In the genomic region with DNA sequence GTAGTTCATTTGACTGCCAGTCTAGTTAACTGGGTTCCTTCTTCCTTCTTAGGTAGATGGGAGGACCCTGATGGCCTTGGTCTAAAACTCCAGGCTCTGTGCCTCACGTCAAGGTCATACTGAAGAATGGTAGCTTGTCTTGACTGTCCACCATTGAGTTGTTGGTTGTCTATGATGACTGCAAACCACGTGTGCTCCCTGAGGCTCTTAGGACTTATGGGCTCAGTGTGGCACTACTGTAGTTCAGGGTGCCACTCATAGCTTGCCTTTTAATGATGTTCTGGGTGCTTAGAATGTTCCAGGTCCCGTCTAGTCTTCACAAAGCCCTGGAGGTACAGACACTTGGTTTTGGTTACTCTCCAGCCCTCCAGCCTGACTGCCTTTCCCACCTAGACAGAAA, we compare ENCODE assay signal across 9 mouse cellular contexts. TPM values are rescaled to one million over a fixed set of nuclear protein-coding genes. Genes with fewer than 3 reads are reported as not detected.
DNase-seq lines count a peak whose midpoint lies in the region; ATAC-seq and TF ChIP-seq lines count a peak whose summit lies in the region.
"Had no signal": no experiment of that assay in that cellular context is flagged by ENCODE, and none has a peak within 500 bp of the region (broad histone marks: within the 10 kb centered on the region; RNA-seq: fewer than 3 reads in every experiment).

No protein-coding gene starts in this region.

- H3K9me3 ChIP-seq in forebrain, embryonic 16.5 days (ENCODE audit: control insufficient read depth, low read length) = no peaks in the 10 kb centered on the region

- H3K4me3 ChIP-seq in kidney, adult 2 months (ENCODE audit: insufficient read depth, low read depth, low read length) = peak overlapping the region; percentile 48
- H3K4me3 ChIP-seq in bone marrow macrophage, adult 2 months (ENCODE audit: insufficient read depth, low read length) = peak overlapping the region; percentile 96
- peak overlapping the region; percentile 92 for H3K4me3 ChIP-seq in forebrain, embryonic 16.5 days (replicated peaks; ENCODE audit: low read length)
- peak overlapping the region; percentile 93 for H3K4me3 ChIP-seq in macrophage (ENCODE audit: inconsistent target)

- TF ChIP-seq POLR2A in kidney, adult 2 months (IDR thresholded peaks at IDR 0.05; ENCODE audit: low read depth, low read length) = no peak
- TF ChIP-seq POLR2A in bone marrow macrophage, adult 2 months (IDR thresholded peaks at IDR 0.05; ENCODE audit: borderline replicate concordance, low read depth, low read length) = no peak

- ATAC-seq in forebrain, embryonic 16.5 days = no peak

- WGBS in kidney, adult 2 months = 43% methylated on average over 3 of the region's 3 CpGs
- 83% methylated on average over 3 of the region's 3 CpGs for WGBS in forebrain, embryonic 16.5 days
- WGBS in macrophage (ENCODE audit: missing documents) = 55% methylated on average over 3 of the region's 3 CpGs

- peak overlapping the region; percentile 93 for H3K4me2 ChIP-seq in forebrain, embryonic 16.5 days (ENCODE audit: low read length)

- H3K27me3 ChIP-seq in kidney, adult 2 months (replicated peaks; ENCODE audit: control insufficient read depth, insufficient read depth, low read length) = no peaks in the 10 kb centered on the region
- H3K27me3 ChIP-seq in forebrain, embryonic 16.5 days (replicated peaks; ENCODE audit: control insufficient read depth, insufficient read depth, low read length) = no peaks in the 10 kb centered on the region

- H3K9ac ChIP-seq in forebrain, embryonic 16.5 days (replicated peaks; ENCODE audit: low read depth, low read length) = no peak overlapping the region; the same call in 1 of the 2 replicates

- no peak for TF ChIP-seq CTCF in kidney, adult 2 months (conservative IDR thresholded peaks at IDR 0.05; ENCODE audit: insufficient read depth, insufficient read length, low read depth, low read length)
- TF ChIP-seq CTCF in bone marrow macrophage, adult 2 months (IDR thresholded peaks at IDR 0.05; ENCODE audit: low read depth, low read length) = no peak

- peaks cover 96% of the 10 kb centered on the region for H3K79me2 ChIP-seq in macrophage (ENCODE audit: inconsistent target)

- DNase-seq in kidney, adult 2 months = no peak
- DNase-seq in kidney, adult 9 months = no peak
- no peak for DNase-seq in frontal cortex, postnatal 14 days (ENCODE audit: low spot score in 2 of 2)
- no peak for DNase-seq in adrenal gland, postnatal 36 days
- DNase-seq in thymus, postnatal 14 days = no peak

- H3K27ac ChIP-seq in kidney, adult 2 months (ENCODE audit: insufficient read depth, low read depth, low read length) = peak overlapping the region; percentile 51; the same call in 1 of the 2 replicates
- H3K27ac ChIP-seq in bone marrow macrophage, adult 2 months (ENCODE audit: insufficient read depth, low read depth, low read length) = peak overlapping the region; percentile 98
- no peak overlapping the region for H3K27ac ChIP-seq in forebrain, embryonic 16.5 days (ENCODE audit: low read length)
- H3K27ac ChIP-seq in macrophage = peak overlapping the region; percentile 100

- no peaks in the 10 kb centered on the region for H3K36me3 ChIP-seq in kidney, adult 2 months (ENCODE audit: control insufficient read depth, insufficient read depth, low read length)
- H3K36me3 ChIP-seq in forebrain, embryonic 16.5 days (ENCODE audit: control insufficient read depth, insufficient read depth) = no peaks in the 10 kb centered on the region; the same call in 1 of the 2 replicates
- H3K36me3 ChIP-seq in macrophage (ENCODE audit: inconsistent target) = no peaks in the 10 kb centered on the region

- H3K4me1 ChIP-seq in kidney, adult 2 months (ENCODE audit: control insufficient read depth, insufficient read depth, low read length) = peaks cover 35% of the 10 kb centered on the region
- peaks cover 33% of the 10 kb centered on the region for H3K4me1 ChIP-seq in bone marrow macrophage, adult 2 months (ENCODE audit: control insufficient read depth, insufficient read depth, low read length)
- H3K4me1 ChIP-seq in forebrain, embryonic 16.5 days (replicated peaks; ENCODE audit: control insufficient read depth, insufficient read depth, low read length) = peaks cover 47% of the 10 kb centered on the region

RNA-seq across cellular contexts. Expression of gene Psap, which starts 1.4 kb away (rescaled TPM):
- 1,603 and 1,750 TPM in 2 replicates for polyA plus RNA-seq in kidney, adult 2 months (2012; rRNA removed)
- 4,392 and 4,568 TPM in 2 replicates for polyA plus RNA-seq in bone marrow macrophage, adult 2 months (2012; ENCODE audit: insufficient read depth, insufficient read length, missing spikeins)
- polyA plus RNA-seq in forebrain, embryonic 16.5 days (2015; fragmentation: Nextera tagmentation; extraction: Ambion mirVana) = 165 and 223 TPM in 2 replicates
- 1,000 to 10,000 TPM in 22 of 26 experiments, 100 to 1,000 TPM in 4; 715 to 4,323 (median 2,388) TPM for total RNA-seq in macrophage (2018; cell fraction: chromatin; rRNA removed)
- total RNA-seq in macrophage (2018; cell fraction: cytosol; rRNA removed) = over 10,000 TPM in 25 of 26 experiments, 1,000 to 10,000 TPM in 1; 9,835 to 25,455 (median 13,887) TPM
- over 10,000 TPM in 25 of 26 experiments, 1,000 to 10,000 TPM in 1; 4,026 to 20,879 (median 17,761) TPM for total RNA-seq in macrophage (2018; cell fraction: nucleus; rRNA removed)
- polyA plus RNA-seq in macrophage (2018) = 12,209 to 20,921 TPM (median 16,354 TPM) in 3 replicates
- 1,000 to 10,000 TPM; 1,035 to 1,192 TPM for total RNA-seq in adrenal gland, postnatal 36 days (2021)

RNA-seq across cellular contexts. Expression of gene Chst3, which starts 59.7 kb away (rescaled TPM):
- 3.6 and 4.3 TPM in 2 replicates for polyA plus RNA-seq in kidney, adult 2 months (2012; rRNA removed)
- 0.75 and 0.80 TPM in 2 replicates for polyA plus RNA-seq in bone marrow macrophage, adult 2 months (2012; ENCODE audit: insufficient read depth, insufficient read length, missing spikeins)
- polyA plus RNA-seq in forebrain, embryonic 16.5 days (2015; fragmentation: Nextera tagmentation; extraction: Ambion mirVana) = 0.83 and 0.90 TPM in 2 replicates
- 1 to 10 TPM in 6 of 26 experiments, under 1 TPM in 7, not detected in 13; 0.36 to 2.8 (median 1.00) TPM for total RNA-seq in macrophage (2018; cell fraction: chromatin; rRNA removed)
- total RNA-seq in macrophage (2018; cell fraction: cytosol; rRNA removed) = under 1 TPM in 16 of 26 experiments, not detected in 10; 0.03 to 0.43 (median 0.19) TPM
- 1 to 10 TPM in 3 of 26 experiments, under 1 TPM in 12, not detected in 11; 0.06 to 2.1 (median 0.48) TPM for total RNA-seq in macrophage (2018; cell fraction: nucleus; rRNA removed)
- polyA plus RNA-seq in macrophage (2018) = 0.07 to 1.2 TPM (median 0.34 TPM) in 3 replicates
- total RNA-seq in adrenal gland, postnatal 36 days (2021) = 1 to 10 TPM in 1 of 2 experiments, under 1 TPM in 1; 0.76 to 1.4 TPM
- total RNA-seq: MEL had no signal
